Mouse (Mus musculus): ENCODE results near the gene 2310022B05Rik.

2310022B05Rik gene

DNA sequence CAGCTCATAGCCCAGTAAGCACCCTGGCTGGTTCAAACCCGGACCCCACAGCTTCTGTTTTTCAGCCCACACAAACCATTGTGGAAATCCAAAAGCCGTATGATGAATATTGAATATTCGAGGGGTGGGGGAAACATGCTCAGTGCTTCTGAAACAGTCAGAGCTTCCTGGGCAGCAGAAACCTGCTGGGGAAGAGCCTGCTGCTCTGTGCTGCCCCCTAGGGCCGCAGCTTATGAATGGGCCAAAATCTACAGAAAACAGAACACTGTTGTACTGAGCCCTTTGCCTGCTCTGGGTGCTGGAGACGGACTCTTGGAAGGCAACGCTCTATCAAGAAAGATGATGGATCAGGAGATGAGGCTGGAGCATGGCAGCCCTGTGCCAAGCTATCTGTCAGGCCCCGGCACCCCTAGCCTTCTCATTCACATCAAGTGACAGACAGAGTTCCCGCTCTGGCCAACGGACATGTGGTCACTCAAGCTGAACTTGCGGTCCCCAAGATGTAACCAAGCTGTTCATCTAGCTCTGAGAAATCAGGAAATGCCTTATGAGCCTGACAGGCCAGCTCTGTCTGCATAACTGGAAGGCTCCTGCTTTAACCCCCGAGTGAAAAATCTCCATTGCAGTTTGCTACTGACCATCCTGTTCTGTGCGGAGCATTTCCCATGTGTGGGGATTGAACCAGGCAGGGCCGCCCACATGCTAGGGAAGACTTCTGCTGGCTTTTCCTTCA lies 54.8 kb downstream of the 2310022B05Rik start:
- in situ Hi-C loops (cut with MboI, MseI) = no loop called here

DNA sequence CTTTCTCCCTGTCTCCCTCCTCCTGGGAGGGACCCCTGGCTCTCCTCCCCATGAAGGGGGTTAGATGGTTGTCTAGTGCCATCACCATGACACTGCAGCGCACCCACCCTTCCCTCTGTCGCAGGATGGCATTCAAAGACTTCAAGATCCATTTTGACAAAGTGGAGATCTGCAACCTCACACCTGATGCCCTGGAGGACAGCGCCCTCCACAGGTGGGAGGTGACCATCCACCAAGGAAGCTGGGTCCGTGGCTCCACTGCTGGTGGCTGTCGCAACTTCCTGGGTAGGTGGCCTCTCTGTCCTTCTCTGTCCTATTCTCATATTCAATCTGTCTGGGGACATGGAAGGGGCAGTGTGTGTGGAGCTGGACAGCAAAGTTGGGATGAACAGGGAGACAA lies 59.1 kb downstream of the 2310022B05Rik start:
- in situ Hi-C loops (cut with MboI, MseI) = no loop called here

DNA sequence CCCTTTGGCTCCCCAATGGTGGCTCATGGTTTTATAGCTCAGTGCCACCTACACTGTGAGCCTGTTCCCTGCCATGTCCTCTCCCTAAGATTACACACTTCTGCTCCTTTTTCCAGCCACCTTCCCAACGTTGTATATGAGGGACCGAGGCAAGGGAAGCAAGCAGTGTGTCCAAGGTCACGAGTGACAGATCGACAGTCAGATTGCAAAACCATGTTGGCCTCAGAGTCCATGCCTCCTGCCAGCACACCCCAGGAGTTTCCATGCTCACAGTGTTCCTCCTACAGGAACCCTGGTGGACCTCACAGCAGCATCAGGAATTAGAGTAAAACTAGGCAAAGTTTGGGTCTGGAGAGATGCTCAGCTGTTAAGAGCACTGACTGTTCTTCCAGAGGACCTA lies 73.8 kb downstream of the 2310022B05Rik start:
- in situ Hi-C loops (cut with MboI, MseI) = no loop called here

DNA sequence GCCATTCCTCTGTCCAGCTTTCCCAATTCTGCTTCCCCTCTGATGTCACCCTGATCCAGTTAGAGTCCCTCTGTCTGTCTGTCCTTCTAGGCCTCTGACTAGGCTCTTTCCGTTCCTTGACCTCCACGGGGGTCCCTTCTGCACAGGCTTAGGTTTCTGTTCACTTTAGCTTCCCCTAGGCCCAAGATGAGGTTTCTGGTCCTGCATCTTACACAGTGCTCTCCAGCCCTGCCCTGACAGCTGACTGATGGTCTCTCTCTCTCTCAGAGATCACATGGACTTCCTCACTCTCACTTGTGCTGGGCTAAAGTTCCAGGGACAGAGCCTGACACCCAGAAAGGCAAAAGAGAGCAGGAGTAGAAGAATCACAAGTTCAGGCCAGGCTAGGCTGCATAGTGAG lies 76.6 kb downstream of the 2310022B05Rik start:
- in situ Hi-C loops (cut with MboI, MseI) = no loop called here

All from T-helper 2 cell (primary cell).